Mouse (Mus musculus) left cerebral cortex, postnatal 10 days (tissue): ENCODE data around the gene Cnr1. TPM values are rescaled to one million over a fixed set of nuclear protein-coding genes. Genes with fewer than 3 reads are reported as not detected.

Experiments used
- DNase-seq, 2 experiments: peaks; one replicate each; pipeline ENCODE4 v3.0.0; 2021 to 2022; ENCODE audit warnings: low spot score in 2 of 2, mixed read lengths in 1 of 2; ENCODE audit errors: extremely low spot score in 1 of 2
- intact Hi-C: fragments of 180-260 bp; cut with DNase I; formaldehyde crosslinking; loops from one replicate; pipeline ENCODE4 v1.15.1; 2025
- total RNA-seq, 2 experiments: library from RNA; stranded (reverse); gene quantifications; 2 replicates each; pipeline ENCODE4 v1.2.3; 2021

Cnr1 gene
- total RNA-seq, 2 experiments from 2014 or later, result 118 to 129 TPM

- no peak for DNase-seq
- intact Hi-C loops, result loop anchor here (10.0 kb wide), 4 partner anchors 308 to 522 kb away; no protein-coding TSS in a partner anchor
Measured at GRCm38 (mm10) chr4:33926730-33927263, 2.4 kb downstream of the Cnr1 start.

- intact Hi-C loops, result loop anchor here (10.0 kb wide), 4 partner anchors 307 to 523 kb away; no protein-coding TSS in a partner anchor
- DNase-seq, result no peak
Measured at GRCm38 (mm10) chr4:33927644-33928043, 3.3 kb downstream of the Cnr1 start.

GRCm38 (mm10) chr4:33928450-33928849 lies 4.1 kb downstream of the Cnr1 start:
- intact Hi-C loops, result loop anchor here (10.0 kb wide), 4 partner anchors 306 to 524 kb away; no protein-coding TSS in a partner anchor
- no peak for DNase-seq

- intact Hi-C loops, result no loop called here
- no peak for DNase-seq
Measured at GRCm38 (mm10) chr4:33931347-33931746, 7.0 kb downstream of the Cnr1 start.

- intact Hi-C loops, result no loop called here
- no peak for DNase-seq
Measured at GRCm38 (mm10) chr4:33941557-33941956, 17.2 kb downstream of the Cnr1 start.

- intact Hi-C loops, result no loop called here
- DNase-seq, result no peak
Measured at GRCm38 (mm10) chr4:33943936-33944335, 19.5 kb downstream of the Cnr1 start.

- no peak for DNase-seq
- intact Hi-C loops, result no loop called here
Measured at GRCm38 (mm10) chr4:33945742-33946141, 21.3 kb downstream of the Cnr1 start.

- DNase-seq, result no peak
- intact Hi-C loops, result no loop called here
Measured at GRCm38 (mm10) chr4:33947584-33947983, 23.2 kb downstream of the Cnr1 start.

GRCm38 (mm10) chr4:33957398-33957797 lies 33.0 kb downstream of the Cnr1 start:
- intact Hi-C loops, result no loop called here
- DNase-seq, result no peak

GRCm38 (mm10) chr4:33958515-33958914 lies 34.1 kb downstream of the Cnr1 start:
- intact Hi-C loops, result no loop called here

GRCm38 (mm10) chr4:33959841-33960240 lies 35.4 kb downstream of the Cnr1 start:
- no peak for DNase-seq
- intact Hi-C loops, result no loop called here

More at GRCm38 (mm10) chr4:33958515-33958914, 34.1 kb downstream of the Cnr1 start:
- DNase-seq, result no peak

- no peak for DNase-seq
- intact Hi-C loops, result no loop called here
Measured at GRCm38 (mm10) chr4:33970726-33971125, 46.3 kb downstream of the Cnr1 start.

GRCm38 (mm10) chr4:33988466-33989089 lies 64.2 kb downstream of the Cnr1 start:
- intact Hi-C loops, result no loop called here
- no peak for DNase-seq

GRCm38 (mm10) chr4:33992687-33993086 lies 68.3 kb downstream of the Cnr1 start:
- intact Hi-C loops, result no loop called here
- DNase-seq, result no peak

- no peak for DNase-seq
- intact Hi-C loops, result no loop called here
Measured at GRCm38 (mm10) chr4:33996382-33996781, 72.0 kb downstream of the Cnr1 start.

Other genes with a start within 250 kb of the Cnr1 start
- not detected for gene Spaca1, start 125.6 kb downstream of the Cnr1 start, total RNA-seq